Mouse (Mus musculus): ENCODE data around the gene Gpr171.

DNA sequence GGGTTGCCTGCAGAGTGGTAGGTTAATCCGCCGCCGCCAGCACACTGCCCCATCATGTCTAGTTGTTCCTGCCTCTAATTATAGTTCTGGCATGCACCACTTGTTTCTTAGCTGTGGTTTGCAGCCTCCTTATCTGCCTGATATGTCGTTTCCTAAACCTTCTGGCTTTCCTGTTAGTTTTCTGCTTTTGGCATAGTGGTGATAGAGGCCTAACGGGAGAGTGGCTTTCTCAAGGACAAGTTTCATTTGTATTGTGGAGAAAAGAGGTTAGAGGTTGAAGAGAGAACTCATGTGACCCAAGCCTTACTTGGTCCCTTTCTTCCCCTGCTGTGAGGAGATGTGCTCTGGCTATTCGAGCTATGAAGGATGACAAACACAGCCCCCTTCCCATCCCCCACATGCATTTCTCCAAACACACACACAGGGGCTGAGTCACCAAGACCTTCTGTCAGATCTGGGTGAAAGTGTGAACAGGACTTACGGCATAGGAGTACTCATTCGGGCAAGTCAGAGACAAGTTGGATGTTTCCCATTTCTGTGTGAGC is 12.4 kb upstream of the Gpr171 start:
- TF ChIP-seq CTCF (IDR thresholded peaks at IDR 0.05; ENCODE audit: control insufficient read depth, insufficient read depth, insufficient replicate concordance, low read depth, low read length) (no peak), POLR2A (IDR thresholded peaks at IDR 0.05; ENCODE audit: control insufficient read depth, low read depth, low read length) (no peak)

All from testis, adult 2 months (tissue).